Mouse (Mus musculus) bone marrow macrophage, adult 2 months (primary cell): ENCODE measurements around the gene Arrdc5. TPM values are rescaled to one million over a fixed set of nuclear protein-coding genes. Genes with fewer than 3 reads are reported as not detected.

ENCODE experiments used
- H3K27ac ChIP-seq: 2 replicates; pipeline ENCODE4 v1.5.1; 2012; ENCODE audit warnings: low read depth, low read length; ENCODE audit not compliant: insufficient read depth
- H3K4me1 ChIP-seq: 2 replicates; pipeline ENCODE4 v1.6.1; 2012; ENCODE audit warnings: low read length; ENCODE audit not compliant: control insufficient read depth, insufficient read depth
- H3K4me3 ChIP-seq: 2 replicates; pipeline ENCODE4 v1.5.1; 2012; ENCODE audit warnings: mild to moderate bottlenecking, low read length, moderate library complexity; ENCODE audit not compliant: insufficient read depth
- CTCF ChIP-seq: IDR thresholded peaks from 2 replicates; pipeline ENCODE4 v1.5.1; 2012; ENCODE audit warnings: low read depth, mild to moderate bottlenecking, low read length, moderate library complexity
- POLR2A ChIP-seq: IDR thresholded peaks from 2 replicates; pipeline ENCODE4 v1.6.1; 2012; ENCODE audit warnings: mild to moderate bottlenecking, low read depth, low read length, borderline replicate concordance
- polyA plus RNA-seq: library from polyadenylated mRNA; stranded (reverse); fragments of >200 nt; gene quantifications from 2 replicates; pipeline ENCODE4 v1.2.4, GENCODE M21; 2012; ENCODE audit not compliant: missing spikeins, insufficient read depth, insufficient read length

Gene Arrdc5
- polyA plus RNA-seq, 1 experiment: not detected

DNA sequence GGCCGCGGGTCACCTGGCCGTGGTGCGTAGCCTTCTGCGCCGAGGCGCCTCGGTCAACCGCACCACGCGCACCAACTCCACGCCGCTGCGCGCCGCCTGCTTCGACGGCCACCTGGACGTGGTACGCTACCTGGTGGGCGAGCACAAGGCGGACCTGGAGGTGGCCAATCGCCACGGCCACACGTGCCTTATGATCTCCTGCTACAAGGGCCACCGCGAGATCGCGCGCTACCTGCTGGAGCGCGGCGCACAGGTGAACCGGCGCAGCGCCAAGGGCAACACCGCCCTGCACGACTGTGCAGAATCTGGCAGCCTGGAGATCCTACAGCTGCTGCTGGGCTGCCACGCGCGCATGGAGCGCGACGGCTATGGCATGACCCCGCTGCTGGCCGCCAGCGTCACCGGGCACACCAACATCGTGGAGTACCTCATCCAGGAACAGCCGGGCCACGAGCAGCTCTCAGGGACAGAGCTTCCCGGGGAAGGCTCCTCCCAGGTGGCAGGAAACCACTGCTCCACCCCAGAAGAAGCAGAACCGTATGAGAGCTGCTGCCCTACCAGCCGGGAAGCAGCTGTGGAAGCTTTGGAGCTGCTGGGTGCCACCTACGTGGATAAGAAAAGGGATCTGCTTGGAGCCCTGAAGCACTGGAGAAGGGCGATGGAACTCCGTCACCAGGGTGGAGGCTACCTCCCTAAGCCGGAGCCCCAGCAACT is 42.7 kb downstream of the Arrdc5 start:
- Histone ChIP-seq H3K27ac (peak overlapping the region; percentile 42), H3K4me1 (peaks cover 30% of the 10 kb centered on the region), H3K4me3 (peak overlapping the region; percentile 79)
- TF ChIP-seq CTCF: no peak
- TF ChIP-seq POLR2A: no peak

- peak within 1 kb of the TSS; percentile 90 for H3K27ac ChIP-seq
- no peak for TF ChIP-seq POLR2A
- no peak for TF ChIP-seq CTCF
- peaks cover 27% of the 10 kb centered on the region for H3K4me1 ChIP-seq
- H3K4me3 ChIP-seq: peak within 1 kb of the TSS; percentile 79
These were observed 43.7 kb downstream of the Arrdc5 start, which contains the start of gene Fem1a for GRCm38 (mm10) chr17:56256239-56256881. Gene Fem1a (plus strand): TSS chr17:56256810.

DNA sequence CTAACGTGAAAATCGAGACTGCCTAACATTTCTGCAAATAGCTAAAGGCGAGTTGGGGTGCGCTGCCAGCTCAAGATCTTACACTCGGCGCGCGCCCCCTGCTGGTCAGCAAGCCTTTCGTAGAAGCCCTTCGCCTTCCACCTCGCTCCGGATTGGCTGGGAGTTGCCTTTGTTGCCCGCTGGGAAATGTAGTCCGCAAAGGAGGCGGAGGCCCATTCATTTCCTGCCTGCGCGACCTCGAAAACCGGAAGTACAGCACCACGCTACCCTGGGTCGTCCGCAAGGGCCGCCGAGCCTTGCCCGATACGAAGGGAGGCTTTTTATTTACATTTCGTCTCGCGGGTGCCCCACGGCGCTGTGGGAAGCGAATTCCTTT is 44.2 kb downstream of the Arrdc5 start:
- Histone ChIP-seq H3K4me3 (peak overlapping the region; percentile 67), H3K4me1 (peaks cover 29% of the 10 kb centered on the region), H3K27ac (peak overlapping the region; percentile 90)
- TF ChIP-seq CTCF: peak; percentile 42
- no peak for TF ChIP-seq POLR2A

DNA sequence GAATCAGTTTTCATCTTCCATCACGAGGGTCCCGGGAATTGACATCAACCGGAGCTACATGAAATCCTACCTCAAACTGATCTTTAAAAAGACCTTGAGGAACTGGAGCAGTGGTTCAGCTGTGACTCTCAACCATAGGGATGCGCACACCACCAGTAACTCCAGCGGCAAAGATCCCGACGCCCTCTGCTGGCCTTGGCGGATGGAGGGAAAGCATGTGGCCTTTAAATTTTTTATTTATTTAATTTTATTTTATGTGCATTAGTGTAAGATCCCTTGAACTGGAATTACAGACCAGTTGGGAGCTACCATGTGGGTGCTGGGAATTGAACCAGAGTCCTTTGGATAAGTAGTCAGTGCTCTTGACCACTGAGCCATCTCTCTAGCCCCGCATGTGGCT is 44.7 kb downstream of the Arrdc5 start:
- TF ChIP-seq CTCF (no peak), POLR2A (no peak)
- H3K4me3 ChIP-seq: no peak overlapping the region
- H3K4me1 ChIP-seq: peaks cover 26% of the 10 kb centered on the region
- H3K27ac ChIP-seq: peak overlapping the region; percentile 52

DNA sequence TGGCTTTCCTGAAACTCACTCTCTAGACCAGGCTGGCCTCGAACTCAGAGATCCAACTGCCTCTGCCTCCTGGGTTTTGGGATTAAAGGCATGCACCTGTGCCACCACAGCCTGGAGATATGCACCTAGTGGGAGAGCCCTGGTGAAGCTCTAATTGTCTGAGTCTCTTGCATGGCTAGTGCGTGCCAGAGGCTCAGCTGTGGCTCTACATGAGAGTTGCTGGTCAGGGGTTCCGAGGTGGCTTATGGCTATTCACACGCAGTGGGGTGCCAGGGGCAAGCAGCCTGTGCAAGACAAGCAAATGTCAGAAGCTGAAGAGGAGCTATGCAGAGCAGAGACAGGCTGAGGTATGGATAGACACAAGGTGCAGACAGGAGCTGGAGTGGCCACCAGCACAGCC is 45.4 kb downstream of the Arrdc5 start:
- H3K4me1 ChIP-seq: peaks cover 19% of the 10 kb centered on the region
- H3K4me3 ChIP-seq: no peak overlapping the region
- TF ChIP-seq CTCF (no peak), POLR2A (no peak)
- H3K27ac ChIP-seq: no peak overlapping the region

DNA sequence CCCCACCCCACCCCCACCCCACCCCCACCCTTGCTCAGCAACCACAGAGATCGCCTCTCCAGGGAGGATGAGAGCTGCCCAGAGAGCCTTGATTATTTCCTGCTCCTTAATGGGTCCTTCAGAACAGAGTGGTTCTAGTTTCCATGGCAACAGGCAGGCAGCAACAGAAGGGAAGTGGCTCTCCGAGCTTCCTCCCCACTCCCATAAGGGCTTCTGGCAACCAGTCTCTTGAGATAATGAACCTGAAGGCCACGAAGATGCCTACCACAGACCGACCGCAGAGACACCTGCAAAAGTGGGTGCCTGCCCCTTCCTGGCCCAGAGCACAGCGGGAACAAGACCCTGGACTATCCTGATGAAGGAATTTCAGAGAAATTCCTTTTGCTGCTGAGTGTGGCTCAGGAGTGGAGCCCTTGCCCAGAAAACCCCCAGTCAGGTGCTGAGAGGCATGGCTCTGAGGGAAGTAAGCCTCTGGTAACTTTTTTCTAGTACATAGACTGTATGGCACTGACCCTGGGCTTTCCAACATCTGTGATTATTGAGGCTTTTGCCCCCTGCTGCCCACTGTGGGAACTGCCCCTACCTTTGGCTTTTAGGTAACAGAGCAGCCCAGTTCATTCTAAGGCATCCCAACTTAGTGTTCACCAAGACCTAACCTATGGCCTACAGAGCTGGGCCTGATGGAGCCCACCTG is 48.8 kb downstream of the Arrdc5 start:
- no peak overlapping the region for H3K4me3 ChIP-seq
- TF ChIP-seq CTCF: peak; percentile 54
- TF ChIP-seq POLR2A: no peak
- H3K27ac ChIP-seq: no peak overlapping the region
- H3K4me1 ChIP-seq: peaks cover 8% of the 10 kb centered on the region

- TF ChIP-seq POLR2A (no peak), CTCF (no peak)
- no peak overlapping the region for H3K27ac ChIP-seq
- no peaks in the 10 kb centered on the region for H3K4me1 ChIP-seq
- H3K4me3 ChIP-seq: no peak overlapping the region
These were observed 54.5 kb downstream of the Arrdc5 start for GRCm38 (mm10) chr17:56245608-56246007.

Other genes starting within 250 kb of the Arrdc5 start
- 55.7 and 67.6 TPM in 2 replicates for gene Ubxn6, start 225.3 kb downstream of the Arrdc5 start, polyA plus RNA-seq
- gene Hdgfl2, start 220.7 kb downstream of the Arrdc5 start, polyA plus RNA-seq: 33.0 and 41.1 TPM in 2 replicates
- gene Plin4, start 190.5 kb downstream of the Arrdc5 start, polyA plus RNA-seq: 0.16 TPM in 1 of 2 replicates, not detected in the other
- gene Plin5, start 182.7 kb downstream of the Arrdc5 start, polyA plus RNA-seq: not detected in 2 replicates
- not detected in 2 replicates for gene Lrg1, start 178.3 kb downstream of the Arrdc5 start, polyA plus RNA-seq
- 7.8 and 8.1 TPM in 2 replicates for gene Sema6b, start 159.9 kb downstream of the Arrdc5 start, polyA plus RNA-seq
- gene Tnfaip8l1, start 137.8 kb downstream of the Arrdc5 start, polyA plus RNA-seq: 4.7 and 5.4 TPM in 2 replicates
- gene Mydgf, start 116.4 kb downstream of the Arrdc5 start, polyA plus RNA-seq: 35.2 and 37.4 TPM in 2 replicates
- 22.2 and 25.0 TPM in 2 replicates for gene Dpp9, start 81.4 kb downstream of the Arrdc5 start, polyA plus RNA-seq
- gene Fem1a, start 43.5 kb downstream of the Arrdc5 start, polyA plus RNA-seq: 8.8 and 10.3 TPM in 2 replicates
- gene Ticam1, start 23.5 kb downstream of the Arrdc5 start, polyA plus RNA-seq: 13.5 and 17.6 TPM in 2 replicates
- gene Plin3, start 7.4 kb downstream of the Arrdc5 start, polyA plus RNA-seq: 40.4 and 44.1 TPM in 2 replicates
- gene Uhrf1, start 3.0 kb upstream of the Arrdc5 start, polyA plus RNA-seq: 23.9 and 29.3 TPM in 2 replicates
- 13.2 and 17.3 TPM in 2 replicates for gene Kdm4b, start 25.8 kb upstream of the Arrdc5 start, polyA plus RNA-seq
- 75.2 and 77.2 TPM in 2 replicates for gene Ptprs, start 176.2 kb upstream of the Arrdc5 start, polyA plus RNA-seq
- not detected in 2 replicates for gene Znrf4, start 212.1 kb upstream of the Arrdc5 start, polyA plus RNA-seq